Mouse (Mus musculus): ENCODE data around the gene Tmtc2.

DNA sequence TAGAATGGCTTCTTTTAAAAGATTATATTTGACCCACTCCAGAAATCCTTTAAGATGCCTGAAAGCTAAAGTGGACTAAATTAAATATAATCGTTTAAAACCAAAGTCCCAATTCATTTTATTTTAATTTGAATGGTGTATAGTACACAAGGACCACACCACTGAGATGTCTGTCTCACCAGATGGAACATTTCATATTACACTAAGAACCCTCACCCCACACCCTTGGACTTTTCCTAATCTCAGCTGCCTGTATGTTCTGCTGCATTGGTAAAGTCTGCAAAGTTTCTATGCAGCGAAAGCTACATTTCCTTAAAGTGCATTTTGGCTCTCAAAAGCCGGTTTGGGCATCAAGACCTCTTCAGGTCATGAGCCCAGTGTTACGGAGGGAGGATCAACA lies 12.7 kb downstream of the Tmtc2 start:
- no peak for TF ChIP-seq POLR2A (IDR thresholded peaks at IDR 0.05; ENCODE audit: borderline replicate concordance, extremely low read depth, insufficient read depth, insufficient read length, poor library complexity, severe bottlenecking)
- no peak for TF ChIP-seq CTCF (IDR thresholded peaks at IDR 0.05; ENCODE audit: borderline replicate concordance, extremely low read depth, insufficient read depth, insufficient read length)
